Mouse (Mus musculus) brain, adult 2 months (tissue): ENCODE measurements at regions not wholly inside any gene's neighbourhood (a gene's known extent, or its start where the extent isn't known, plus 50 kb on each side); places are given as distances from the start of the nearest gene placed in this dataset.

ENCODE experiments used
- DNase-seq: peaks from one replicate; pipeline ENCODE4 v3.0.0; 2011; ENCODE audit warnings: low read depth, low spot score

DNA sequence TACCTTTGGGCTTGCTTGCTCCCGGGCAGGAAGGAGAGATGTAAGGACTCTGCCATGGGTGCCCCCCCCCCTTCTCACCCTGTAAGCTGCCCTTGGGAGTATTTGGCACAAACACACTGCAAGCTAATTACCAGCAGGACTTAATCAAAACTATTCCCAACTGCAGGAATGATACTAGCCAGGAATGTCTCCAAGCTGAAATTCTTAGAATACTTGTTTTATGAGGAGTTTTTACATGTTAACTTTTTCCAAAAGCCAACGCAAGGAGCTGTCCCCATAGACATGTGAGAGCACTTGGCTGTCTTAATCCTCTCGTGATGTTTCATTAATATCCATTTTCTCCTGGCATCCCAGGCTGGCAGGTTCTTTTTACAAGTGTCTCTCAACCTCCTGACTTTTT lies 155.6 kb upstream of the Irx6 start:
- DNase-seq: no peak

DNA sequence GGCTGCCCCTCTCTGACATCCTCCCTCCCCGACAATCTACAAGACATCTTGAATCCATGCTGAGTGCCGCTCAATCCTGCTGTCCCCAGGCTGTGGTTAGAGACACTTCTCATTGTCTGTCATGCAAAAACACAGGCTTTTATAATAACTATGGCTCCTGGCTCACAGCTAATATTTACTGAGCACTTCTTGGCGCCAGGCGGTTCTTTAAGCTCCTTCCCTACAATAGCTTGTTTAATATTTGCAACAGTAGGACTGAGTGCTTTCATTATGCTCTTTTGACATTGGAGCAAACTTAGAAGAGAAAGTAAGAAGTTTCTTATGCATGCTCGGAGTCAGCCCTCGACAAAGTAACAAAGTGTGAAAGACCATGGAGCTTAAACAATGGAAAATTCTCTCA lies 151.6 kb upstream of the Irx6 start:
- DNase-seq: no peak

DNA sequence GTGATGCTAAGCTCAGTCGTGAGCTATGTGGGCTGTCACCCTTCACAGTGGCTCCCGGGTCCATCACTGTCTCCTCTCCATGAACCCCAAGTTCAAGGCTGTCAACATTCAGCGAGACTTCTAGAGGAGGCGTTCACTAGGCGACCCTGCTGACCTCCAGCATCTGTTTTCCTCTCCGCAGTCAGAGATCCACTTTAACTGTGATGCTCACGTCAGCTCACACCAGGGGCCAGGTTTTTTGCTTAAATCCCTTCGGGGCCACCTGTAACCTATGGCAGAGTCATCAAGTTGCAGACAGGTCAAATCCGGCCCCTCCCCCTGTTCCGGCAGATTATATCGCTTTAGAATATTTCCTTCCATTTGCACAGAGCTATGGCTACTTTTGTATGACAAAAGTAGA lies 144.3 kb upstream of the Irx6 start:
- DNase-seq: no peak

DNA sequence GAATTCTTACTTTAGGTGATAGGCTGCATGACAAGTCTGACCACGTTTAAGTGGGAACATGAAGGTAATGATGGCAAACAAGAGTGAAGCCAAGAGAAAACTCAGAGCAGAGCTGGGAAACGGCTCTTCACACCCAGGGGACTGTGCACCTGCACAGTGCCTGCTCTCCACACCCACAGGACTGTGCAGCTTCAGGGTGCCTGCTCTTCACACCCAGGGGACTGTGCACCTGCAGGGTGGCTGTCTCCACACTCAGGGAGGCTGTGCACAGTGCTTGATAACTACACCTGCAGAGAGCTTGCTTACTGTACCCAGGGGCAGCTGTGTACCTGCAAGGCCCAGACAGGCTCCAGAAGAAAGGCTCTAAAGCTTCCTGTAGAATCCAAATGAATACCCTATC lies 133.5 kb upstream of the Irx6 start:
- DNase-seq: no peak

DNA sequence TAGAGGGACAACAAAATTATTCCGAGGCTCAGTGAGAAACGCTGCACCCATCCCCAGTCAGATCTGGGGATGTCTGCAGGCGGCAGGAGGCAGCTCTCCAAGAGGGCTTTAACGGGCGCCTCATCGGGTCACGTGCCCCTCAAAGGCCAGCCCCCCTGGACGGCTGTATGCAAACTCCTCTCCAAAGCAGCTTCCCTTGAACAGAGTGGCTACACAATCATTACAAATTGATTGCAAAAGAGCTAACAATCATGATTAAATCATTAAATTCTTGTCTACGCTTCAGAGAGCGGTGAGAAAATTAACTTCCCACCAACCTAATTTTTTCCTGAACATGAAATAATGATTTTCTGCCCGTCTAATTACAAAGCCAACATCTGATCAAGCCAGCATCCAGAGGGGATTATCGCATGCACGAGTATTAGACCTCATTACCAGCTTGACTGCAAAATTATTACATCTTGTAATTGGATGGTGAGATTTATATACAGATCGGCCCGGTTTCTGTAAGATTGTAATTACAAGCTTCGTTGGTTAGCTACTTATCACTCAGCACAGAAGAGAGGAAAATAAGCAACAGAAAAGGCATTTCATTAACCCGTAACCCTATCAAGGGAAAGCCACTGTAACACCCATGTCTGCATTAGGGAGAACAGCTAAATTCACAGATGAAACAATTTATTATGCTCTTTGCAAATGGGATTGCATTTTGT lies 128.6 kb upstream of the Irx6 start:
- DNase-seq: no peak

DNA sequence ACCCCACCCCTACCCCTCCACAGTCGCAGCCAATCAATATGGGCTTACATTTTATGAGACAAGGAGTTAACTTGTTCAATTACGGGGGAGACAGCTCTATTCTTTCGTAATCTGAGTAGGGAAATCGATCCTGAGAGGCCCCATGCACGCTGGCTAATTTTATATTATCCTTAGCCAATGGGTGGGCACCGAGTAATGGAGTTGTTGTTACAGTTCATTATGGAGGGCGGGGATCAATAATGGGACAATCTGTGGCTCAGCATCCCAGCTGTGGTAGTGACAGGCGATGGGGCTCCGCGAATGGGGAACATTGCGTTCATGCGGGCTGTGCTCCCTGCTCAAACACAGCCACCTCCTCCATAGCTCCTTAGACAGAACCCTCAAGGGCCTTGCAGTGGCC lies 118.9 kb upstream of the Irx6 start:
- DNase-seq: no peak

DNA sequence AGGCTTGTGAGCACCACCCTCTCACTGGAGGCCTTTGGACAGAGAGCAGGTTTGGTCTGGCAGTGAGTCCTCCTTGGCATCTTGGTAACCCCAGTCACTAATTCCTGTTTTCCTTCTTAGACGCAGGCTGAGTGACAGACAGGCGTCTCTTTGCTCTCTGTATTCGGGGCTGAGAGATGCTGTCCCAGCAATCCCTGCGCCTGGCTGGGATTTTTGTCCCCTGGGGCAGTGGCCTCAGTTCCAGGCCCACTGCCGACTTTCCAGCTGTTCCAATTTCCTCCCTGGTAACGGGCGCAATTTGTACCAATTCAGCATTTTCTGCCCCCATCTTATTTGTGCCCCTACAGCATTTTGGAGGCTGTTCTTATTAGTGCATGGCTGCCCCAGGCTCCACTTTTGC lies 118.5 kb upstream of the Irx6 start:
- DNase-seq: no peak

DNA sequence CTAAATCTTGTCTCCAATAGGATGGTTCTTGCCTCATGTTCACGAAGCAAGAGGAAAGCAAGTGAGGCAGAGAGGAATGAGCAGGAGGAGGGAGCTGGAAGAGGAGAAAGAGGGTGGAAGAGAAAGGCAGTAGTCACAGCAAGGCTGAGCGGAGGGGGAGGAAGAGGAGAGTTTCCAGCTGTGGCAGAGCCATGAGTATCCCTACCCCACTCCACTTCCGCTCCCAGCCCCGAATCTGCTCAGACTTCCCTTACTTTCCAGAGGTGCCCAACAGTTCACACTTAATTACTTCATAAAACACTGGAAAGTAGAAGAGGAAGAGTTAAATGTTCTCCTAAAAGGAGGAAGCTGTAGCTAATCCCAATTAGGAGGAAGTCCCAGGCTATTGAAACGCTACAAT lies 111.6 kb upstream of the Irx6 start:
- DNase-seq: no peak

DNA sequence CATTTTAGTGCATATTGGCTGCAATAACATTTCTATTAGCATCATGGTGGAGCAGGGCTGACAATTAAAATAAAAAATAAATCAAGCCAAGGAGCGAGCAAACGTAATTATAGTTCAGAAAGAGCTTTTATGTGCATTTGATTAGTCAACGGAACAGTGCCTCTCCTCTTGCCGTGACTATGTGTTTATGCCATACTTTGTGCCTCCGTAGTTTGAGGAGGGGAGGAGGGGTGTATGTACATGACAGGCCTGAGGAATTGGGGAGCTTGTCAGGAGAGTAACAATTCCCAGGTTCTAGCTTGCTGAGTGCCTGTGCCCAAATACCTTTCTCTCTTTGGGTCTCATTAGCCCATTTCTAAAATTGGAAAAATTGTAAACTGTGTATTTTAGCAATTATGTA lies 111.1 kb upstream of the Irx6 start:
- DNase-seq: no peak

DNA sequence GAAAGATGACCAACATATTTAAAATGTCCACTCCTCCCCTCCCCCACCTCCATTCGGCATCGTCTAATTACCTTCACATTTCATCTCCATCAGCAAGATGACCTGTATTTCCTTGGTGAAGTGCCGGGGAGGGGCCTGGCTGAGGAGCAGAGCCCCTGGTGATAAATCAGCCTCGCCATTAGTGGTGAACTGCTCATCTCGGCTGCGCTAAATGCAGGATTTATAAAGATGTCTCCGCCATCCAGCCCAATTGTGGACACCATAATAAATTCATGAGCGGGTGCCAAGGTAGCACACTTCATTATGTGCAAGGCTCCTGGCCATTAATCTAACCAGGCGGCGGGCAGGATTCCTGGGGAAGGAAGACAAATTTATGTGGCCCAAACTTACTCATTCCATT lies 104.4 kb upstream of the Irx6 start:
- no peak for DNase-seq

DNA sequence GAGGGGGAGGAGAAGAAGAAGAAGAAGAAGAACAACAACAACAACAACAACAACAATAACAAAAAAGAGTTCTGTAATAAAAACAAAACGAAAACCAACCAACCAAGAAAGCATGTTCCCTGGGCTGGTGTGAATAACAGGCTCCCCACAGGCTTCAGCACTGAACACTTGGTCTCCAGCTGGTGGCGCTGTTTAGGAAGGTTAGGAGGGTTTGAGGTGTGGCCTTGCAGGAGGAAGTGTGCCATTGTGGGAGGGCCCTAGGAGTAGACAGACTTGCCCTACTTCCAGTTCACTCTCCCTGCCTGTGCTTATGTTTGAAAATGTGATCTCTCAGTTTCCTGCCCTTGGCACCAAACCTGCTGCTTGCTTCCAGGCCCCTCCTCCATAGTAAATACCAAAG lies 94.6 kb upstream of the Irx6 start:
- no peak for DNase-seq

DNA sequence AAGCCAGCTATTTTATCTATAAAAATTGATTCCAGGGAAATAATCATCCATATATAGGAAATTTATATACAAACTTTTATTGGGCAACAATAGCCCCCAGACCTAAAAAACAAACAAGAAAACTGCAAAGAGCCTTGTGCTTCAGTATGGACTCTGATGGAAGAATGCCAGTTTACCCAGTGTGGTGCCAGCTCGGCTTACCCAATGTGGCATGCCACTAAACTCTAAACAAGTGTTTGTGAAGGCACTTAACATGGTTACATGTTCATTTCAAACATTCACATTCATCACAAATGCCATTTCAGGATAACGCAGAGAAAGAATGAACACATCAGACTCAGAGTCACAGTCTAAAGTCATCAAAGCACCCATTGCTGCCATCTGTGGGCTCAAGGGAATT lies 93.0 kb upstream of the Irx6 start:
- no peak for DNase-seq

DNA sequence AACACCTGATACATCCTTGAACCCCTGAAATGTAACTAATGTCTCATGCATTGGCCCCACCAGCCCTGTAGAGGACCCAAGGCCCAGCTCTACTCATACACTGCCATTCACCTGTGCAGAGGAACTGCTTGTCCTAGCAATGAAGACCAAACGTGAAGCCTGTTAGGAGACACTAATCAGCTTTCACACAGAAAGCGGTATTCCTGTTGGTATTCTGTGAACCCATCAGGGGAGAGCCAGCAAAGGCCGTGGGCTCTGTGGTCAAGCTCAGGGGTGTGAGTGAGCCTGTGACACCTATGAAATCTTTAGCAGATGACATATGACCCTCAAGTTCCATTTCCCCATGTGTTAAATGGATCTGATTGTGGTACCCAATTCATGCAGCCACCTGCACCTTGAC lies 73.3 kb upstream of the Irx6 start:
- DNase-seq: no peak

DNA sequence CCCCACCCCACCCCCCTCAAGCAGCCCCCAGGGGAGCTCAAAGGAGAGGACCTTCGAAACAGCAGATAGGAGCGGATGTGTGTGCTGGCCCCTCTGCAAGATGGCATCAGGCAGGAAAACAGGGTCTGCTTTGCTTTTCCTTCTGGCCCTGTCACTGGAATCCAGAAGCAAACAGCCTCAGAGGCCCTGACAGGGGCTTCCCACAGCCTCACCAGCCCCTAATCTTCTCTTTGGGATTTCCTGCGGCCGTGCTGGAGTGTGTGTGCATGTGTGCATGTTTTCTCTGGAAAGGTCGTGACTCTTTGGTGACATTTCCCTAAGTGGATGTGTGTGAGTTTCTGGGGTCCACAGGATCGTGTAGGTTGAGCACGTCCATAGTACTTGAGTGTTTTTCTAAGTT lies 71.1 kb upstream of the Irx6 start:
- DNase-seq: no peak

DNA sequence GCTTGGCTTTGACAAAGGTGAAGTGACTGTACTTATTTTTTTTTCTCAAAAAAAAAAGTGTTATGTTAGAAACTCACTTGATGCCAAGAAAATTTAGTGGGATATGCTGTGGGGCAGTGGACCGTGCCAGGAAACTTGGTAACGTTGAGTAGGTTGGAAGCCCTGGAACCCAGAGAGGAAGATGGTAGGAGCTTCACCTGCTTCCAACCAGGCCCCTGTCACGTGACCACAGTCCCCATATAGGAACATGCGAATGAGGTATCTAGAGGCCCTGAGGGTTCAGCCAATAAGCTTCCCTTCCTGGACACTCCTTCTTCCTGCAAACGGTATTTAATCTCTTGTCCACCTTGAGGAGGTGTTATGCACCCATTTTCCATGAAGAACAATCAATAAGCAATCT lies 68.5 kb upstream of the Irx6 start:
- no peak for DNase-seq

DNA sequence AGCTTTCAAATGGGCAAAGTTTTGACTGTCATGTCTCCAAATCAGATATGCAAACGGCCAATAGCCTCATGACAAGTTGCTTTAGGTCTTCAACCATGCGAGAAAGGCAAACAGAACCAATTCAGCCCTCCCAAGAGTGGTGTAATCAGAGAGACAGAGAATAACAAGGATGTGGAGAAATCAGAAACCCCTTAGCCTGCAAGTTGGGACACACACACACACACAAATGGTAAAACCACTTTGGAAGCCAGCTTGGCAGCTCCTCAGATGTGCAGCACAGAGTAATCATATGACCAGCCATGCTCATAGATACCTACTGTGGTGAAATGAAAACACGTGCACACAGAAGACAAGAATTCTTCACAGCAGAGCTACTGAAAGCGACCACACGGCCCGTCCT lies 66.5 kb upstream of the Irx6 start:
- no peak for DNase-seq

DNA sequence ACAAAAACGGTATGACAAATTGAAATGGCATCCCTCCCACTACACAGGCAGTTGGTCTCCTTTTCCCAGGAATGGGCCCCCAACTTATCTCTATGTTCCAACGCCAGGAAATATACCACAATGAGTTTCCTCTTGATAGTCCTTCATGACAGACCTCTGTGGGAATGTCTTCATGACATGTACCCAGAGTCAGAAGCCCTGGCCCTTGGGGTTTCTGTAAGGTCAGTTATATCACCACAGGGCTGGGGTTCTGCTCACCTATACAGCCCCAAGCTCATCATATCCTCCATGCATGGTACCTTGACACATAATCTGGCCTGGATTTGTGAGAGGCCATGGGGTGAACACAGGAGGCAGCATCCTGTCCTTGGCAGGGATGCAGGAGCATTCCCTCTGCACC lies 64.2 kb upstream of the Irx6 start:
- no peak for DNase-seq

DNA sequence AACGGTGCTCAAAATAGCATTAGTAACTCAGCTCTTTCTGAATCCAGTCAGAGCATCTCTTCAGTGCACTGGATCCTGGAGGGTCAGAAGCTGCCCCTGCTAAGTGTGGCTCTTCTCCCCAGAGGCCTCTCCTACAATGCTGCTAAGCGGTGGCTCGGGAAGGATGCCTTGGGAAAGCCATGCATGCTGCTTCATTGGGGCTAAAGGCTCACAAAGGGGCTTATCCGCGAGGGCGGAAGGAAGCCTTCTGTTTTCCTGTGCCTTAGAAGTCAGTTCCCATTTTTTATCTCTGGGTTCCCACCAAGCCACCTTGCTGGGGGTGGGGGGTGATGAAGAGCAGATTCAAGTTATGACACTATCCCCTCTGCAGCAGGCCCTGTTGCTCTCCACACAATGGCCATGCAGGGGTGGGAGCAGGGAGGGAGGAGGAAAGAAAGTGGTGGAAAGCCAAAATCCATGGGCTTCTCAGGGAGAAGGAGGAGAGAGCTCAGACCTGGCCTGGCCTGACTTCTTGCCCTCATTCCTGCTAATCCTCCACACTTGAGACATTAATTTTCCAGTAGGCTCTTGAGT lies 63.5 kb upstream of the Irx6 start:
- no peak for DNase-seq

DNA sequence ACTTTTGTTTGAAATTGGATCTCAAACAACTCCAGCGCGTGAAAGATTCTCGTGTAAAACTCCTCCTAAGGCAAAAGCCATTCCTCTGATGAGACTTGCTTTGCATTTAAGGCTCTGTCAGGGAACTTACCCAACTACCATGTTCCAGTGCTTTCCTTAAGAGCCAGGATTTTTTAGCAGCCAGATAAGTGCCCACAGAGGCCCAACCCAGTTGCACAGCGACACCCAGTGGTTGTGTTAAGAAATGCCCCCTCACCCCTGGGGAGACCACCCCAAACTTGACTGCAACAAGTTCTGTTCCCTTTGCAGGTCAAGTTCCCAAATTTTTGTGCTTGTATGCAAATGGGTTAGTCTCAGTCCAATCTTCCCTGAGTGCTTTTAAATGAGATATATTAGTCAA lies 60.6 kb upstream of the Irx6 start:
- no peak for DNase-seq

DNA sequence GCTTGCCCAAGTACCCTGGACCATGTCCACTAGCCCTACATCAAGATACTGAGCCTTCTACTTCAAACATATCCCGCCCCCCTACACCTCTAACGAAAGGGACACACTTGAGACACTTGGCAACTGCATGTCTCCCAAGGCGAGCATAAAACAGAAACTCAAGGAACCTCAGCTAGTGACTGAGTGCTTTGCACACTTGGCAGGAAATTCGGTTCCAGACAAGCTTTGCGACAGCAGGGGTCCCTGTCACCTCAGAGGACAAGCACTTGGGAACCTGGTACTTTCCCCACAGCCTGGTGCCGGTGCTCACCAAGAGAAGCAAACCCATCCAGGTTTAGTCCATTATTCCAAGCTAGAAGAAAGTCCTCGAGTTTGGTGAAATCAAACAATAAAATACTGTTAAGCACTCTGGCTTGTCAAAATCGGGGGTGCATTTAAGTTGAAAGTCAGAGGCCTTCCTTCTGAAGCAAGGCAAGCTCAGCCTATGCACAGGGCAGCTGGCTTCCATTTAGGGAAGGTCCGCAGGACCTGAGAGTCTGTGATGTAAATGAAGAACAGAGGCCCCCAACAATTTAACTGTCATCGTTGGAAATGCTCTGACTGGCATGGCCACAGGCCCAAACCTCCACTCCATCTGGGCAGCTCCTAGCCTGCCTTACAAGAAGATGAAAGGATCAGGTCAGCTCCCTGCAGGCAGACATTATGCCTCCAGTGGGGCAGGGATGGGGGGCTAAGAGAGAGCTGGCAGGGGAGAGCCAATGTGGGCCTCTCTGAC lies 57.6 kb upstream of the Irx6 start:
- no peak for DNase-seq

DNA sequence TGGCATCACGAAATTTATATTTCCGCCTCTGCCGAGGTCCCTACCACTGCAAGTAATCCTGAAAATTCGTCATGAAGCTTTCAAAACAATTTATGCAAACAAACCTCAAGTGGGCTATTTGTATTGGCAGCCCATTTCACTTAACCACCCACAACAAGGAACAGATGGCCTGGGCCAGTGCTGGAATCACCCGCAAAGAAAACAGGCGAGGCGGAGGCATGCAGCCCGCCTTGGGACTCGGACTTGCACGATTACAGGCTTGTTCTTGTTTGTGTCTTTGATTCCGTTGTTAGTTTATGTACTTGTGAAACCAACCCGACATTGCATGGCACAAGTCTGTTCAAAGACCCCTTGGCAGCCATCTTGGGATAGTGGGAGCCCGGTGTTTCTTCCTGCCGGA lies 55.8 kb upstream of the Irx6 start:
- DNase-seq: peak; percentile 18
